Mouse (Mus musculus): ENCODE measurements around the gene Pcx. TPM values are rescaled to one million over a fixed set of nuclear protein-coding genes. Genes with fewer than 3 reads are reported as not detected.
A peak's percentile ranks its signal among the peaks of the same experiment; 100 is the strongest.

The Pcx gene
- polyA plus RNA-seq, 1 experiment from 2014 or later: 56.3 TPM

DNA sequence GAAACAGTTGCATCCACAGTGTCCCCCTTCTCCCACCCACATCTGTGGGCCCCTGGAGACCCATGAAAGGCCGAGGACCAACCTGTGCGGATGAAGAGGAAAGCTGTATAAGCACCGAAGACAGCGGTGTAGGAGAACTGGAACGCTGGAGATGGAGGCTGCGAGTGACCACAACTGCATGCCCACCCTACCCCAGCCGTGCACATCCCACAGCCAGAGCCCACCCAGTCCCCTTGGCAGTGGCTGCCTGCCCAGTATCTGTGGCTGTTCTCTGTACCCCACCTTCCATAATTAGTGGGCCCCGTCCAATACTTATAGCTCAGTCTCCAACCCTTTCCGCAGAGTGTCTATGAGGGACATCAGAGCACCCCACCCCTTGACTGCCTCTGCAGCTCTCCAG lies 113.1 kb downstream of the Pcx start:
- Histone ChIP-seq H3K4me3 (replicated peaks) (no peak overlapping the region), H3K27ac (replicated peaks) (no peak overlapping the region), H3K9ac (no peak overlapping the region), H3K9me3 (replicated peaks) (no peaks in the 10 kb centered on the region), H3K4me1 (replicated peaks) (peaks cover 37% of the 10 kb centered on the region), H3K4me2 (no peak overlapping the region), H3K36me3 (replicated peaks) (peaks cover 51% of the 10 kb centered on the region), H3K27me3 (no peaks in the 10 kb centered on the region)
- no peak for ATAC-seq (ENCODE audit: insufficient read depth)
- 89% methylated on average over 9 of the region's 9 CpGs for WGBS (ENCODE audit: insufficient replicate concordance)

DNA sequence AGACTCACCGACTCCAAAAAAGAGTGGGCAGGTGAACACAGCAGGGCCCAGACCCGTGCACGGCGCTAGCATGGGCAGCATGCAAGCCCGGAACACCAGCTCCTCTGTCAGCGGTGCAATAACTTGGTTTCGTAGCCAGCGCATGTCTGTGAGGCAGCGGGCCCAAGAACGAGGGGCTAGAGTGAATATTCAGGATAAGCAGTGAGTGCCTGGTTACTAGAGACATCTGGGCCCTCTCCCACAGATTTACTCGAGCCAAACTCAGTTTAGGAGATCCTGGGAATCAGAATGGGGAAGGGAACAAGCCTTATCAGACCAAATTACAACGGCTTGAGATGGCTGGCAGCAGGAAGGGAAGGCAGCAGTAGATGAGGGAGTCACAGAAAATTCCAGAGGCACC lies 113.7 kb downstream of the Pcx start:
- ATAC-seq (ENCODE audit: insufficient read depth): no peak
- Histone ChIP-seq H3K4me1 (replicated peaks) (peaks cover 39% of the 10 kb centered on the region), H3K9ac (no peak overlapping the region), H3K27me3 (no peaks in the 10 kb centered on the region), H3K9me3 (replicated peaks) (no peaks in the 10 kb centered on the region), H3K36me3 (replicated peaks) (peaks cover 47% of the 10 kb centered on the region), H3K4me2 (peak overlapping the region; percentile 96), H3K4me3 (replicated peaks) (no peak overlapping the region; the same call in 1 of the 2 replicates), H3K27ac (replicated peaks) (peak overlapping the region; percentile 89; the same call in 1 of the 2 replicates)
- WGBS (ENCODE audit: insufficient replicate concordance): 82% methylated on average over 12 of the region's 12 CpGs

DNA sequence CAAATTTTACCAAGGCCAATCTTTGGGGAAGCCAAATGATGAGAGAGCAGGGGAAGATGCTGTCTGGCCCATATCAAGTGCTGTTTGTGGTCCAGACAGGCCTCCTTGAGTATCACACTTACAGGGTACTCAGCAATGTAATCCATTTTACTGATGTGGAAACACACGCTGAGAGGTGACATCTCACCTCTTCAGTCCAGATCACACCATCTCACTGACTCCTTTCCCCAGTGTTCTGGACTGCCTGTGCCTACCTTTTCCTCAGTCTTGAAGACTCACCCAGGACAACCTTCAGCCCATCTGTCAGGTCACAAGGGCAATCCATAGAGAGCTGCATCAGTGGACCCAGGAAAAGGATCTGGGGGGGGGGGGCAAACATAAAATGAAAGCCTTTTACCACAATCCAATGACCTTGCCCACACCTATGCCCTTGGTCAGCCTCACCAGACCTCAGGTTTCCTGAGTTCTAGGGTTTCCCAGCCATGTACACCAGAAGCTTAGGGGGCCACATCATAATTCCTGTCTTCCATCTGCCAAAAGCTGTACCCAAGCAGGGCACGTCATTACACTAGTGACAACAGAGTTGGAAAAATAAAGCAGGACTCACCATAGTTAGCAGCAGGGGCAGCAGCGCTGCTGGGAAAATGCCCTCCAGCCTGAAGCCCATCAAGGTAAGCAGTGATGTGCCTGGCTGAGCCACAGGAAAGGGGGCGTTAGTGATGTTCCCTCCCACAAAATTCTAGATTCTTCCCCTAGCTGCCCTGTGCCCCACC lies 114.3 kb downstream of the Pcx start:
- H3K4me3 ChIP-seq (replicated peaks): peak overlapping the region; percentile 98
- ATAC-seq (ENCODE audit: insufficient read depth): no peak; the same call in 1 of the 2 replicates
- peak overlapping the region; percentile 96 for H3K4me2 ChIP-seq
- peaks cover 39% of the 10 kb centered on the region for H3K4me1 ChIP-seq (replicated peaks)
- H3K27ac ChIP-seq (replicated peaks): peak overlapping the region; percentile 89
- H3K9ac ChIP-seq: peak overlapping the region; percentile 96
- 31% methylated on average over 4 of the region's 4 CpGs for WGBS (ENCODE audit: insufficient replicate concordance)
- no peaks in the 10 kb centered on the region for H3K27me3 ChIP-seq
- peaks cover 41% of the 10 kb centered on the region for H3K36me3 ChIP-seq (replicated peaks)
- H3K9me3 ChIP-seq (replicated peaks): no peaks in the 10 kb centered on the region

DNA sequence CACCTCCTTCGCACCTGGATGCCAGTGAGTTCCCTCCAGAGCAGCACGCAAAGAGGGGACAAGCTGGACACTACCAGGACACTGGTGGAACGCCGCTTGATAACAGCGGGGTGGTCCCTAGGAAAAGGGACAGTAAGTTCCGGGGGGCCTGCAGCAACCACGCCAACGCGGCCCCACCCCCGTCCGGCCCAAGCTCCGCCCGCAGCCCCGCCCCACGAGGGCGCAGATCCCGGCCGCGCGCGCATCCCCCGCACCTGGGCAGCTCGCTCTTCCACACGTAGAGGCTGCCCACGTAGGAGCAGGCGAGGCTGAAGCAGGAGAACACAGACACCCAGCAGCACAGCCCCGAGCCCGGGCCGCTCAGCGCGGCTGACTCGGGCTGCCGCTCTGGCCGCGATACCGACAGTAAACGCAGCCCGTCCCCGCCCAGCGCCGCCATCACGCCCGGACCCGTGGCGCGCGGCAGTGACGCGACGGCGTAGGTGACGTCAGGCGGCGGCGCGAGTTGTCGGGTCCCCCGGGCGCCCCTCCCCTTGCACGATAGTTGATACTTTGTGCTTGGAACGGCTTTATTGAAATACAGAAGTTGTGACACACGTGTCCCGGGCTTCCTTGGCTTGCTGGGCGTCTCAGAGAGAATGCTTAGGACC lies 115.0 kb downstream of the Pcx start, which contains the start of gene Rce1:
Gene Rce1 (minus strand): TSS at position 463 of the 650 bp plus-strand sequence.
- H3K9me3 ChIP-seq (replicated peaks): no peaks in the 10 kb centered on the region
- peak within 1 kb of the TSS; percentile 98 for H3K4me3 ChIP-seq (replicated peaks)
- H3K36me3 ChIP-seq (replicated peaks): peaks cover 34% of the 10 kb centered on the region
- peak within 1 kb of the TSS; percentile 89 for H3K27ac ChIP-seq (replicated peaks)
- peak within 1 kb of the TSS; percentile 96 for H3K9ac ChIP-seq
- 0% methylated on average over 64 of the region's 64 CpGs for WGBS (ENCODE audit: insufficient replicate concordance)
- H3K27me3 ChIP-seq: no peaks in the 10 kb centered on the region
- H3K4me1 ChIP-seq (replicated peaks): peaks cover 39% of the 10 kb centered on the region
- peak; percentile 90 for ATAC-seq (ENCODE audit: insufficient read depth)
- H3K4me2 ChIP-seq: peak within 1 kb of the TSS; percentile 96

DNA sequence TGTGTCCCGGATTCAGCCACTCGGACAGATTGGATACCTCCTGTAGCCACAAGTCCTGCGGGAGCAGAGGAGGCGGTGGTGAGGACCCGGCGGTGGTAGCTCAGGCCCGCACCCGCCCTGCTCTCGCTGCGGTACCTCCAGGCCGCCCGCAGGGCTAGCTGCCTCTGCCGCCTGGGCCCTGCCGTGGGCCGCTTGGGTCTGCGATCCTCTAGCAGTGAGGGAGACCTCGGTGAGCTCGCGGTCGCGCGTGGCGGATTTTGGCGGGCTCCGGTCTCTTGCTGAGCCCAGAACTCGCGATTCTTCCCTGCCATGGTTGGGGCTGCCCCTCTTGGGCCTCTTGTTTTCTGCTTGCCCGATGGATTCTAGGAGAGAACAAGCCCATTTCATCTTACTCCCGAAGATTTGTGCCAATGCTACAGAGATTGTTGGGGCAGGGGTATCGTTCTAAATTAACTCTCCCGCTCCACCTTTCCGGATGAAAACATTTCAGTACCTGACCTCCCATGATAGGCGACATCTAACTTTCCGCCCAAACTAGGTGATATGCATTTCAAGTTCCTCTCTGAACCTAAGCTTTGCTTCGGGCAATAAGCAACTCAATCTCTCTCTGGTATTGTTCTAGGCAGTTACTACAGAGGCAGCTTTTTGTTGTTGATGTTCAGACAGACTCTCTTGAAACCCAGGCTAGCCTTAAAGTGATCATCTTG lies 115.7 kb downstream of the Pcx start:
- under 1% methylated on average over 35 of the region's 35 CpGs for WGBS (ENCODE audit: insufficient replicate concordance)
- no peaks in the 10 kb centered on the region for H3K27me3 ChIP-seq
- peak overlapping the region; percentile 96 for H3K9ac ChIP-seq
- peak overlapping the region; percentile 89 for H3K27ac ChIP-seq (replicated peaks)
- peak overlapping the region; percentile 98 for H3K4me3 ChIP-seq (replicated peaks)
- ATAC-seq (ENCODE audit: insufficient read depth): peak; percentile 67
- peaks cover 27% of the 10 kb centered on the region for H3K36me3 ChIP-seq (replicated peaks)
- peak overlapping the region; percentile 96 for H3K4me2 ChIP-seq
- H3K4me1 ChIP-seq (replicated peaks): peaks cover 39% of the 10 kb centered on the region
- no peaks in the 10 kb centered on the region for H3K9me3 ChIP-seq (replicated peaks)

- Histone ChIP-seq H3K27me3 (peaks cover 15% of the 10 kb centered on the region), H3K4me3 (replicated peaks) (no peak overlapping the region), H3K9me3 (replicated peaks) (no peaks in the 10 kb centered on the region), H3K4me1 (replicated peaks) (peaks cover 39% of the 10 kb centered on the region), H3K36me3 (replicated peaks) (no peaks in the 10 kb centered on the region), H3K9ac (no peak overlapping the region), H3K27ac (replicated peaks) (no peak overlapping the region), H3K4me2 (no peak overlapping the region)
- no peak for ATAC-seq (ENCODE audit: insufficient read depth)
- WGBS (ENCODE audit: insufficient replicate concordance): 0% methylated on average over 1 of the region's 1 CpGs
Measured at GRCm38 (mm10) chr19:4628819-4629218, 118.5 kb downstream of the Pcx start.

DNA sequence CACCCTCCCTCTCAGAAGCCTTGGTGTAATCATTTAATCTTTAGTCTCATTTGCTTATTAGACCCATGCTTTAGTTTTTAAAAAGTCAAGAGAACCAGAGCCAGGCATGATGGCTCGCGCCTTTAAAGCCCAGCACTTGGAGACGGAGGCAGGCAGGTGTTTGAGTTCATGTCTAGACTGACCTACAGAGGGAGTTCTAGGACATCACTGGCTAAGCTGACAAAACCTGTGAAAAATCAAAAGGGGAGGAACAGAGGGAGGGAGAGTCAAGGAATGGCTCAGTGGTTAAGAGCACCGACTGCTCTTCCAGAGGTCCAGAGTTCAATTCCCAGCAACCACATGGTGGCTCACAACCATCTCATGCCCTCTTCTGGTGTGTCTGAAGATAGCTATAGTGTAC lies 125.7 kb downstream of the Pcx start:
- H3K4me2 ChIP-seq: no peak overlapping the region
- no peaks in the 10 kb centered on the region for H3K9me3 ChIP-seq (replicated peaks)
- no peak overlapping the region for H3K9ac ChIP-seq
- no peak for ATAC-seq (ENCODE audit: insufficient read depth)
- H3K4me3 ChIP-seq (replicated peaks): no peak overlapping the region
- H3K27ac ChIP-seq (replicated peaks): no peak overlapping the region
- H3K27me3 ChIP-seq: peaks cover 57% of the 10 kb centered on the region
- H3K36me3 ChIP-seq (replicated peaks): no peaks in the 10 kb centered on the region
- WGBS (ENCODE audit: insufficient replicate concordance): 62% methylated on average over 4 of the region's 4 CpGs
- no peaks in the 10 kb centered on the region for H3K4me1 ChIP-seq (replicated peaks)

GRCm38 (mm10) chr19:4644271-4644670 lies 134.0 kb downstream of the Pcx start:
- Histone ChIP-seq H3K4me3 (replicated peaks) (no peak overlapping the region), H3K9ac (no peak overlapping the region)
- 39% methylated on average over 10 of the region's 10 CpGs for WGBS (ENCODE audit: insufficient replicate concordance)

DNA sequence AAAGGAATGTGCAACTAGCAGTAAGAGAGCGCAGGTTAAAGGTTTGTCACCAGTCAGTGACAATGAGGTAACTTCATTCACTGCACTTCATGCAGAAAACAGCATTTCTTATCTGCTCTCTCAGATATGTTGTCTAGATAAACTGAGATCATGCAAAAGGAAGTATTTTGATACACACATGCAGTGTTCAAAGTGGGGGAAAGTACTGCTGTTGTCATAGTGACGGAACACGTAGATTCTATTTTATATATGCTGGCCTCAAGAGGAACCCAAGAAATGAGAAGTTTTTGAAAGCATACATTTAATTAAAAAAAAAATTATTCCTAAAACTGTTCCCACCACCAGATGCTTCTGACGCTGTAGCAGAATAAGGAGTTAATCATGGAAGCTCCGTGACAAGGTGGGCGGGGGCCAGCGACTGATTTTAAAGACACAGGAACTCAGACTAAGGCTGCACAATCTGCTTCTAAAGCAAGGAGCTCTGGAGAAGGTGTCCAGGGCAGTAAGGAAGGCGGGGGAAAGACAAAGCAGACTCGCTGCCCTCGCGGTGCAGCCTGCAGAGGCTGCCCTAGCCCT lies 136.7 kb downstream of the Pcx start:
- no peaks in the 10 kb centered on the region for H3K36me3 ChIP-seq (replicated peaks)
- H3K4me3 ChIP-seq (replicated peaks): no peak overlapping the region
- H3K9ac ChIP-seq: no peak overlapping the region
- H3K4me2 ChIP-seq: no peak overlapping the region
- WGBS (ENCODE audit: insufficient replicate concordance): 72% methylated on average over 11 of the region's 11 CpGs
- 0 out of 2 replicates have a peak, but pooled peaks cover 7% of the 10 kb centered on the region for H3K27me3 ChIP-seq
- no peak for ATAC-seq (ENCODE audit: insufficient read depth)
- no peaks in the 10 kb centered on the region for H3K9me3 ChIP-seq (replicated peaks)
- no peak overlapping the region for H3K27ac ChIP-seq (replicated peaks)
- H3K4me1 ChIP-seq (replicated peaks): no peaks in the 10 kb centered on the region

More at GRCm38 (mm10) chr19:4644271-4644670, 134.0 kb downstream of the Pcx start:
- Histone ChIP-seq H3K27me3 (0 out of 2 replicates have a peak, but pooled peaks cover 7% of the 10 kb centered on the region), H3K36me3 (replicated peaks) (no peaks in the 10 kb centered on the region), H3K4me1 (replicated peaks) (no peaks in the 10 kb centered on the region), H3K9me3 (replicated peaks) (no peaks in the 10 kb centered on the region), H3K27ac (replicated peaks) (no peak overlapping the region), H3K4me2 (no peak overlapping the region)
- ATAC-seq (ENCODE audit: insufficient read depth): no peak

DNA sequence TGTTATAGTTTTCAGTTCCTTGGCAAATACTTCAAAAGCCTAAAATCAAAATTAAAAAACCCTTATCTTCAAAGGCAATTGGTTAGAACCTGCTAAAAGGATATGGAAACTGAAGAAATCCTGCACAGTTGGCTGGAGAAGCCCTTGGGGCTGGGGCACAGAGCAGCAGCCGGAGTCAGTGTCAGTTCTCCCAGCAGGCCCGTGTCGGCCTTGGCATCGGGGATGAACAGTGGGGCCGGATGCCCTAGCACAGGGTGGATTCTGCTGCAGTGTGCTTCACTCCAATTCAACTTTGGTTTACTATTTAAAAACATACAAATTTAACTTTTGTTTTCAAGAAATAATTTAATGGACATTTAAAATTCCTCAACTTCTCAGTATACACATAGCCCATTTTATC lies 147.9 kb downstream of the Pcx start:
- Histone ChIP-seq H3K9me3 (replicated peaks) (no peaks in the 10 kb centered on the region), H3K36me3 (replicated peaks) (no peaks in the 10 kb centered on the region), H3K4me1 (replicated peaks) (no peaks in the 10 kb centered on the region), H3K9ac (no peak overlapping the region), H3K27ac (replicated peaks) (no peak overlapping the region), H3K4me2 (no peak overlapping the region), H3K4me3 (replicated peaks) (no peak overlapping the region), H3K27me3 (no peaks in the 10 kb centered on the region)
- no peak for ATAC-seq (ENCODE audit: insufficient read depth)
- WGBS (ENCODE audit: insufficient replicate concordance): 82% methylated on average over 5 of the region's 5 CpGs

GRCm38 (mm10) chr19:4666815-4667214 lies 156.5 kb downstream of the Pcx start:
- H3K4me1 ChIP-seq (replicated peaks): no peaks in the 10 kb centered on the region
- H3K27me3 ChIP-seq: peaks cover 7% of the 10 kb centered on the region; the same call in 1 of the 2 replicates
- H3K9ac ChIP-seq: no peak overlapping the region
- no peak overlapping the region for H3K4me3 ChIP-seq (replicated peaks)
- no peaks in the 10 kb centered on the region for H3K9me3 ChIP-seq (replicated peaks)
- ATAC-seq (ENCODE audit: insufficient read depth): no peak
- H3K36me3 ChIP-seq (replicated peaks): no peaks in the 10 kb centered on the region
- H3K4me2 ChIP-seq: no peak overlapping the region
- no peak overlapping the region for H3K27ac ChIP-seq (replicated peaks)

All from liver, embryonic 15.5 days (tissue).